Mouse (Mus musculus) neural tube, embryonic 12.5 days (tissue): ENCODE data around the gene Snx1. TPM values are rescaled to one million over a fixed set of nuclear protein-coding genes. Genes with fewer than 3 reads are reported as not detected.

Experiments used
- ATAC-seq: fragments of 200-750 bp; cut with Nextera tagmentation; 2 replicates; pipeline ENCODE4 v1.8.0; 2017; ENCODE audit warnings: low read depth, mild to moderate bottlenecking, moderate TSS enrichment, moderate library complexity; ENCODE audit not compliant: low FRiP score
- H3K27ac ChIP-seq: fragments of 300-500 bp; sonication (generic); 2 replicates; pipeline ENCODE4 v1.5.1; 2016
- H3K27me3 ChIP-seq: fragments of 300-500 bp; sonication (generic); replicated peaks from 2 replicates; pipeline ENCODE4 v1.6.1; 2016; ENCODE audit warnings: mild to moderate bottlenecking
- H3K36me3 ChIP-seq: fragments of 300-500 bp; sonication (generic); 2 replicates; pipeline ENCODE4 v1.6.1; 2016; ENCODE audit warnings: mild to moderate bottlenecking
- H3K4me1 ChIP-seq: fragments of 300-500 bp; sonication (generic); 2 replicates; pipeline ENCODE4 v1.6.1; 2016
- H3K4me2 ChIP-seq: fragments of 300-500 bp; sonication (generic); replicated peaks from 2 replicates; pipeline ENCODE4 v1.6.1; 2016; ENCODE audit warnings: mild to moderate bottlenecking
- H3K4me3 ChIP-seq: fragments of 300-500 bp; sonication (generic); 2 replicates; pipeline ENCODE4 v1.5.1; 2016
- H3K9ac ChIP-seq: fragments of 300-500 bp; sonication (generic); 2 replicates; pipeline ENCODE4 v1.6.1; 2016; ENCODE audit warnings: mild to moderate bottlenecking
- H3K9me3 ChIP-seq: fragments of 300-500 bp; sonication (generic); 2 replicates; pipeline ENCODE4 v1.6.1; 2016; ENCODE audit warnings: mild to moderate bottlenecking
- WGBS: fragments of 180-500 bp; shearing (Covaris S2); methylation state at CpG from one replicate; pipeline ENCODE4 v1.1.7; 2016; 5-methylcytosine and 5-hydroxymethylcytosine counted together
- polyA plus RNA-seq: library from polyadenylated mRNA; unstranded; fragments of >200 nt; fragmentation: Nextera tagmentation; extraction: Ambion mirVana; gene quantifications from 2 replicates; pipeline ENCODE4 v1.2.1, GENCODE M21; 2016

Snx1 gene
- polyA plus RNA-seq, 1 experiment from 2014 or later: 106 TPM

- no peak for ATAC-seq
- Histone ChIP-seq H3K27ac (no peak overlapping the region), H3K9me3 (no peaks in the 10 kb centered on the region), H3K4me3 (no peak overlapping the region), H3K4me2 (no peak overlapping the region), H3K36me3 (peaks cover 78% of the 10 kb centered on the region), H3K4me1 (peaks cover 2% of the 10 kb centered on the region; the same call in 1 of the 2 replicates), H3K9ac (no peak overlapping the region), H3K27me3 (no peaks in the 10 kb centered on the region)
- WGBS: 92% methylated on average over 8 of the region's 8 CpGs
Measured at GRCm38 (mm10) chr9:66105168-66105567, 21.2 kb downstream of the Snx1 start.

- Histone ChIP-seq H3K9me3 (no peaks in the 10 kb centered on the region), H3K4me2 (no peak overlapping the region), H3K4me1 (no peaks in the 10 kb centered on the region), H3K9ac (no peak overlapping the region), H3K4me3 (no peak overlapping the region), H3K27me3 (no peaks in the 10 kb centered on the region), H3K27ac (no peak overlapping the region), H3K36me3 (peaks cover 80% of the 10 kb centered on the region)
- WGBS: 96% methylated on average over 4 of the region's 4 CpGs
- ATAC-seq: no peak
Measured at GRCm38 (mm10) chr9:66104601-66105000, 21.8 kb downstream of the Snx1 start.

GRCm38 (mm10) chr9:66102668-66103067 lies 23.7 kb downstream of the Snx1 start:
- no peaks in the 10 kb centered on the region for H3K4me1 ChIP-seq
- WGBS: 94% methylated on average over 6 of the region's 6 CpGs
- H3K4me3 ChIP-seq: no peak overlapping the region
- peaks cover 84% of the 10 kb centered on the region for H3K36me3 ChIP-seq
- no peaks in the 10 kb centered on the region for H3K9me3 ChIP-seq
- H3K4me2 ChIP-seq: no peak overlapping the region
- H3K27ac ChIP-seq: no peak overlapping the region
- ATAC-seq: no peak
- no peaks in the 10 kb centered on the region for H3K27me3 ChIP-seq
- no peak overlapping the region for H3K9ac ChIP-seq

GRCm38 (mm10) chr9:66101577-66101976 lies 24.8 kb downstream of the Snx1 start:
- H3K9ac ChIP-seq: no peak overlapping the region
- no peaks in the 10 kb centered on the region for H3K27me3 ChIP-seq
- ATAC-seq: no peak
- no peak overlapping the region for H3K4me3 ChIP-seq
- 81% methylated on average over 8 of the region's 8 CpGs for WGBS
- no peak overlapping the region for H3K27ac ChIP-seq
- H3K9me3 ChIP-seq: no peaks in the 10 kb centered on the region
- no peak overlapping the region for H3K4me2 ChIP-seq
- H3K36me3 ChIP-seq: peaks cover 88% of the 10 kb centered on the region
- no peaks in the 10 kb centered on the region for H3K4me1 ChIP-seq

GRCm38 (mm10) chr9:66092664-66093063 lies 33.7 kb downstream of the Snx1 start:
- H3K4me1 ChIP-seq: no peaks in the 10 kb centered on the region
- no peak overlapping the region for H3K4me3 ChIP-seq
- 83% methylated on average over 2 of the region's 2 CpGs for WGBS
- no peaks in the 10 kb centered on the region for H3K27me3 ChIP-seq
- no peak overlapping the region for H3K9ac ChIP-seq
- peaks cover 91% of the 10 kb centered on the region for H3K36me3 ChIP-seq
- H3K9me3 ChIP-seq: no peaks in the 10 kb centered on the region
- H3K27ac ChIP-seq: no peak overlapping the region
- no peak for ATAC-seq
- no peak overlapping the region for H3K4me2 ChIP-seq

GRCm38 (mm10) chr9:66091327-66092231 lies 34.8 kb downstream of the Snx1 start:
- H3K9ac ChIP-seq: no peak overlapping the region
- no peaks in the 10 kb centered on the region for H3K9me3 ChIP-seq
- 84% methylated on average over 6 of the region's 6 CpGs for WGBS
- peaks cover 91% of the 10 kb centered on the region for H3K36me3 ChIP-seq
- H3K4me1 ChIP-seq: no peaks in the 10 kb centered on the region
- no peak overlapping the region for H3K4me2 ChIP-seq
- no peaks in the 10 kb centered on the region for H3K27me3 ChIP-seq
- ATAC-seq: no peak
- H3K27ac ChIP-seq: no peak overlapping the region
- no peak overlapping the region for H3K4me3 ChIP-seq

- no peaks in the 10 kb centered on the region for H3K27me3 ChIP-seq
- H3K36me3 ChIP-seq: peaks cover 91% of the 10 kb centered on the region
- H3K4me1 ChIP-seq: no peaks in the 10 kb centered on the region
- H3K9ac ChIP-seq: no peak overlapping the region
- no peak overlapping the region for H3K4me2 ChIP-seq
- H3K9me3 ChIP-seq: no peaks in the 10 kb centered on the region
- H3K4me3 ChIP-seq: no peak overlapping the region
- no peak for ATAC-seq
- no peak overlapping the region for H3K27ac ChIP-seq
- 92% methylated on average over 13 of the region's 13 CpGs for WGBS
Measured at GRCm38 (mm10) chr9:66090593-66091244, 35.7 kb downstream of the Snx1 start.

- Histone ChIP-seq H3K9me3 (no peaks in the 10 kb centered on the region), H3K4me1 (no peaks in the 10 kb centered on the region), H3K27ac (no peak overlapping the region), H3K27me3 (no peaks in the 10 kb centered on the region), H3K4me2 (no peak overlapping the region), H3K4me3 (no peak overlapping the region), H3K9ac (no peak overlapping the region), H3K36me3 (peaks cover 70% of the 10 kb centered on the region)
- no peak for ATAC-seq
- 55% methylated on average over 4 of the region's 4 CpGs for WGBS
Measured at GRCm38 (mm10) chr9:66088411-66088810, 38.0 kb downstream of the Snx1 start.

- ATAC-seq: no peak
- WGBS: 97% methylated on average over 7 of the region's 7 CpGs
- no peak overlapping the region for H3K9ac ChIP-seq
- H3K4me2 ChIP-seq: no peak overlapping the region
- no peaks in the 10 kb centered on the region for H3K4me1 ChIP-seq
- H3K9me3 ChIP-seq: no peaks in the 10 kb centered on the region
- H3K27me3 ChIP-seq: no peaks in the 10 kb centered on the region
- peaks cover 56% of the 10 kb centered on the region for H3K36me3 ChIP-seq
- no peak overlapping the region for H3K27ac ChIP-seq
- no peak overlapping the region for H3K4me3 ChIP-seq
Measured at GRCm38 (mm10) chr9:66087062-66087461, 39.3 kb downstream of the Snx1 start.

- no peak overlapping the region for H3K4me3 ChIP-seq
- H3K9me3 ChIP-seq: no peaks in the 10 kb centered on the region
- no peaks in the 10 kb centered on the region for H3K27me3 ChIP-seq
- no peak overlapping the region for H3K27ac ChIP-seq
- no peaks in the 10 kb centered on the region for H3K4me1 ChIP-seq
- no peak for ATAC-seq
- H3K4me2 ChIP-seq: no peak overlapping the region
- H3K9ac ChIP-seq: no peak overlapping the region
- H3K36me3 ChIP-seq: peaks cover 30% of the 10 kb centered on the region
- 96% methylated on average over 3 of the region's 3 CpGs for WGBS
Measured at GRCm38 (mm10) chr9:66084171-66084570, 42.2 kb downstream of the Snx1 start.

- H3K9ac ChIP-seq: no peak overlapping the region
- H3K4me1 ChIP-seq: peaks cover 6% of the 10 kb centered on the region; the same call in 1 of the 2 replicates
- no peak overlapping the region for H3K4me3 ChIP-seq
- no peaks in the 10 kb centered on the region for H3K27me3 ChIP-seq
- peaks cover 9% of the 10 kb centered on the region for H3K36me3 ChIP-seq
- 92% methylated on average over 4 of the region's 4 CpGs for WGBS
- no peak overlapping the region for H3K4me2 ChIP-seq
- no peak for ATAC-seq
- H3K9me3 ChIP-seq: no peaks in the 10 kb centered on the region
- H3K27ac ChIP-seq: no peak overlapping the region
Measured at GRCm38 (mm10) chr9:66081999-66082398, 44.4 kb downstream of the Snx1 start.

GRCm38 (mm10) chr9:66080804-66081459 lies 45.5 kb downstream of the Snx1 start:
- Histone ChIP-seq H3K9ac (no peak overlapping the region), H3K4me3 (no peak overlapping the region), H3K36me3 (peaks cover under 1% of the 10 kb centered on the region; the same call in 1 of the 2 replicates), H3K4me1 (peaks cover 6% of the 10 kb centered on the region; the same call in 1 of the 2 replicates), H3K9me3 (no peaks in the 10 kb centered on the region), H3K27me3 (no peaks in the 10 kb centered on the region), H3K27ac (no peak overlapping the region), H3K4me2 (no peak overlapping the region)
- ATAC-seq: no peak
- 60% methylated on average over 3 of the region's 3 CpGs for WGBS
